Mouse (Mus musculus) right cerebral cortex, postnatal 14 days (tissue): ENCODE measurements around the gene Smc1b.
"Not testable (repeated sequence)": the region's sequence is repeated elsewhere in the genome, so short reads cannot be mapped to it uniquely, and the experiment has no call there.

Experiments used
- DNase-seq: peaks from one replicate; pipeline ENCODE4 v3.0.0; 2022

The Smc1b gene

DNA sequence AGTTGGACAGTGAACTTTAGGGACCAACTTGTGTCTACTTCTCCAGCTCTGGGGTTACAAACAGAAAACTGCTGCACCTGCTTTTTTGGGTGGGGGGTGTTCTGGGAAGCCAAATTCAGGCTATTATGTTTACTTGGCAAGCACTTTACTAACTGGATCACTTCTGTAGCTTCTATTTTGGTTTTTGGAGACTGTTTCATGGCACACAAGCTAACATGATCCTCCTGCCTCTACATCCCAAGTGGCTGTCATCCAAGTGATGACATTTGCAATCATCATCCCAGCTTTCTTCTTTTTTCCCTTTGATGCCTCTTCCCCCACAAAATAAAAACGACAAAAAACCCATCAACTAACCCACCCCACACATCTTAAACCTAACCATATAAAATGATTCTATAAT, 46.1 kb downstream of the Smc1b start:
- no peak for DNase-seq

DNA sequence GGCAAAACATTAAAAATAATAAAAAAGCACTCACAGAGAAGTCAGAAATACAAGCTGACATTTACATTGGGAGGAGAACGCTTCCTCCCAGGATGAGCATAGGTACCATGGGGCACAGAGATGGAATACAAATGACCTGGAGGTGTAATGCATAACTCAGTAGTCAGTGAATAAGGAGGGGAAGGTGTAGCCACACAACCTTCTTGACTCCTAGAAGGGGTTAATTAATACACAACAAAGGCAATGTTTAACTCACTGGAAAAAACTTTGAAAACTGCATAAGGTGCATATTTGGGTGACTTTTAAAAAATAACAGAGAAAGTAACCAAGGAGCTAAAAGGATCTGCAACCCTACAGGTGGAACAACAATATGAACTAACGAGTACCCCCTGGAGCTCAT, 59.1 kb downstream of the Smc1b start:
- DNase-seq, result no peak

DNA sequence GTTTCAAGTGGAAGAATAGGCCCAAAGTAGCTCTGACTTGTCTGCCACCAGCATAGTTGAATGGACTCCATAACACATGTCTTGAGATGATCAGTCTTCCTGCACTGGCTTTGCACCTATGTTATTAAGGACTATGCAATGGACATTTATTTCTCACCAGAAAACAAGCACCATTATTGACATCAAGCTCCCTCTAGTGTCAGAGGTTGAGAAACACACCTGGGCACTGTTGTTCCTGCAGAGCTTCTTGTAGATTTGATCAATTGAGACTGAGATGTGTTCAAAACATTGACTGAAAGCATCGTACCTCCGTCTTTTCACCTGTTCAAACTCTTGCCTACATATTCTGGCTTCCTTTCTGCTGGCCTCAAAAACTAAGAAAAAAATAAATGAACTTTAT, 61.2 kb downstream of the Smc1b start:
- DNase-seq, result no peak

DNA sequence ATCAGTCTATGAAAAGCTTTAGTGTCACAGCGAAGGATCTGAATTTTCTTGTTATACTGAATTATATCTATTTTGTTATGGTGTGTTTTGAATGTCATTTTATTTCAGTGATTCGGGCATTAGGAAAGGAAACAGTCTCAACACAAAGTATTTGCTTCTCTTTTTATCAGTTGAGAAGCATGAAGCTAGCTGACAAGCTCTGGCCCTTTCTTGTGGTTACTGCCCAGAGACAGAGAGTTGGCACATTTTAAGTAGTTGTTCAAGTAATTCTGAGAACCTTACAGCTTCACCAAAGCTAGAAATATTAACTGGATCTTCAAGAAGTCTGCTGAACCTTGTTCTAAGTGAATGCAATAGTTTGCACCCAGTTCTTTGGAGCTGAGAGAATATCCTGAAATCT, 68.3 kb downstream of the Smc1b start:
- no peak for DNase-seq

DNA sequence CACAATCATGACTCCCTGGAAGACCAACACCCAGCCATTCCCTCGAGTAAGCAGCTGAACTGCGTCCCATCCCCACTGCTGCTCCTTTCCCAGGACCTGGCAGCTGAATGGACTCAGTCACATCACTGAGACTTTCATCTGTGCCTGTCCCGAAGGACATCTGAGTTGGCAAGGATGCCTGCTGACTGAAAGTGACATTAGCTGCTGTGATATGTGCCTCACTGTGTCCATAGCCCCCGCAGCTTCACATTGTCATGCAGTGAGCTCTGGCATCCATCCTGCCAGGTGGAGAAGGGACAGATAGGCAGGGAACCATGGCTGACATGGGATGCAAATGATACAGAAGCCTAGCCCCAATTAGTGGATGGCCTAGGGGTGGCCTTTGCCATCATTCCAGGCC, 76.6 kb downstream of the Smc1b start:
- no peak for DNase-seq

DNA sequence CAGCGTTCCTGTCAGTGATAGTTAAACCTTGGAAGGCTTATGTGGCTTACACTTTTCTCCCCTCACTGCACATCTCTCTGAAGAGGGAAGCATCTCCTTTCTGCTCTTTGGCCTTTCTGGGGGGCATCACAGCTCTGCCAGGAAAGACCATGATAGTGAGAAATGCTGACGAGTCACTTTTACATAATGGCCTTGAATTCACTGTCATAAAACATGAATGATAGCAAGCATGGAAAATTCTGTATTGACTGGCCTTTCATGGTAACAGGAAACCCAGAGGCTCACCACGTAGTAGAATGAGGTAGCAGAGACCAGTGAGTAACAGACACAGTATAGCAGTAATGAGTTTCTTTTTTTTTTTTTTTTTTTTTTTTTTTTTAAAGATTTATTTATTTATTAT, 77.7 kb downstream of the Smc1b start:
- DNase-seq, result no peak

DNA sequence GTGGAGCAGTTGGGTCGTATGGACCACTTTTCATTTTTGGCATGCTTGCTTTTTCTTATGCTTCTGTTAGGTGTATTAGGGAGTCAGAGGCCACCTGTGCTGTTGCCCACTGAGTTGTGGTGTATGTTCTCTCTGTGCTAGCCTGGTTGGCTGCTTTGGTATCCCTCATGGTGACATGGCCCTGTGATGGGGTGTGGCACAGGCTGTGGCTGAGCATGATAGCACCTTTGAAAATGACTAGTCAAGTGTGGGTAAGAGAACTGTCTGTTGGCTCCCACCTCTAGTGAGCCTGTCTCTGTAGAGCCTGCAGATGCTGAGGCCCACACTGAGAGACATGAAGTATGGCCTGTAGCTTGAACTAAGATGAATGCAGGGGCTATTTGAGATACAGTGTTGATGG, 82.0 kb downstream of the Smc1b start:
- DNase-seq, result no peak

DNA sequence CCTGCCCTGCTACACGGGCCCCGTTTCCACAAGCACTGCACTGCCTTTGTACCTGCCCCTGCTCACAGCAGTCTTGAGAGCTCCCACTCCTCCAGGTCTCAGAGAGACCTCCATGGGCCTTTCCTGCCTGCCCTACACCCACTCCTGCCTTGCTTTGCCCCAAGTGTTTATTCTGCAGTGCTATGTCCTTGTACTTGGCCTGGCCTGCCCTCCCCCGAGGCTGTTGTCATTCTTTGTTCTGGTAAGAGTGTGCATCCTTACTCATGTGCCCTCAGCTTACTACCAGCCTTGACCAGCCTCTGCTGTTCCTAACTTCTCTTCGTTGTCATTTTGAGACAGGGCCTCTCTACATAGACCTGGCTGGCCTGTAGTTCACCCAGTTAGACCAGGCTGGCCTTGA, 83.9 kb downstream of the Smc1b start:
- DNase-seq, result no peak

DNA sequence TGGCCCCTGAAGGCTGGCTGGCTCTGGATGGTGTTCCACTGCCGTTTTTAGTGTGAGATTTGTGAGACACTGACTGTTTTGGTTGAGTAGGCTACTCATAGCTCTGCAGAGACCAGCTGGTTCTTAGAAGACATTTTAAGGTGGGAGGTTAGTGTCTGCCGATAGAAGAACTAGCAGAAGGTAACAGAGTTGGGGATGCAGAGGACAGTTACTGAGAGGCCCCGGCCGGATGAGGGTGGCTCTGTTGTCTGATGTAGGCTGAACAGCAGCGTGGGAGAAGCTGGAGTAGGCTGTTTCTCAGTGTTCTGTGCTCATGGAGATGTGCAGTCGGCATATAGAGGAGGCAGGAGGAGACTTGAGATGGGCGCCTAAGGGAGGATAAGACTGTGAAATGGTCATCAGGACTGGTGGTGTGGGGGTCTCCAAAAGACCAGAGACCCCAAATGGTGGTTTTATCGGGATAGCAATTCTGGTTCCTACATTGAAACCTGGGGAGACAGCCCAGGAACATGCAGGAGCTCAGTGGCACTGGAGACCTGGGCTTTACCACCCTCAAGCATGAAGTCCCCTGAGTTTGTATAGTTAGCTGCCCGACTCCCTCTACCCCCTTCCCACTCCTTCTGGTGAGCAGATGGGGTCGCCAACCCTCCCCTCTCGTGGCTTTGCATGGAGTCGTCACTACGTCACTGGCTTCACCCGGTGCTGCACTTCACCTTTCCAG, 85.4 kb downstream of the Smc1b start:
- no peak for DNase-seq

DNA sequence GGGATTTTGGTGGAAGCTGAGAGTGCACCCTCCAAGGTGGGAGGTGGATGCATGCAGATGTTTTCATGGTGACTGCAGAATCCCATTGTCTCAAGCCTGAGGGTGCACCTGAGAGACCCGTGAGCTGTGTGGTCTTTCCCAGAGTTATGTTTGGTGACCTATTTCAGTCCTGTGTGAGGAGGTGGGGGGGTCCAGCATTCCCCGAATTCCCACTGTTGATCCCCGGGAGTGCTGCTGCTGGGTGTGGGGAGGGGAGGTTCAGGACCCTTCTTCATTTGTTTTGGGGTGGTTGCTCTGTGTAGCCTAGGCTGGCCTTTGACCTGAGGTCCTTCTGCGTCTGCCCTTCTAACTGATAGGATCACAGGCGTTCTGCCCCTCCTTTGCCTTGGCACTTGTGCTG, 88.0 kb downstream of the Smc1b start:
- no peak for DNase-seq

DNA sequence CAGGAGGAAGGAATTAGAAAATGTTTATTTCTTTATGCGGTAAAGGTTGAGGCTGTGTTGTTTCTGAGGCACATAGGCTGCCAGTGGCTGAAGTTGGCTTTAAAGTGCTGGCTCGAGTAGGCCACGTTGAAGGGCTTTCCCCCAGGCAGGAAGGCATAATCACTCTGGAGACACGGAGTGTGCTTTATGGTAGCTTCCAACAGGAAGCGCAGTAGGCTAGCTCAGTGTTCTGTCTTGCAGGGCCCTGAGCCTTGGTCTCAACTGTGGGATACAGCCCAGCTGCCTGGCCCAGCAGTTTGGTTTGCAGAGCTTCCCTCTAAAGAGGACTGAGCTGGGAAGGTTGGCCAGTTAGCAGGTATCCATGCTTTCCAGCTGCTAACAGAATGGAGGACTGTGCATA, 88.6 kb downstream of the Smc1b start:
- DNase-seq, result no peak

DNA sequence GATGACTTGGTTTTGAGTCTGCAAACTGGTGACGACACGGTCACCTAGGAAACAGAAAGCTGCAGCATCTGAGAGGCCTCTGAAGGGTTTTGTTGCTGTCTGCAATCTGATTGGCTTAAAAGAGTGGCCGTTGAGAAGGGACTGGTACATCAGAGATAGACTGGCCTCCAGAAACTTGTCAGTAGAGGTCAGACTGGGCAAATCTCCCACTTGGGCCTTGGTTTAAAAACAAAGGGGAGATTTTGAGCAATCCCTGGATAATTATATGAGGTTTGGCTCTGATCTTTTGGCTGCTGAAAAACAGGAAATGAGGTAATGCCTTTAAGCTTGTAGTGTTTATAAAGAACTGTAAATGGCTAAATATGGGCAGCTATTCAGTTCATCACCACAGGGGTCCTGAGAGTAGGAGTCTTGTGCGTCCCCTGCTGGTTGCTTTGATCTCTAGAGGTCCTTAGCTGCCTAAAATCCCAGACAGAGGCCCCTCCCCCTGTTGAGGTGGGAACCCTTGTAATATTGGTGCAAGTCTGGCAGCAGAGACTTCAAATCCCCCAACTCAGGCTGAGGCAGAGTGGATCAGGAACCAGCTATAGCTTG, 89.3 kb downstream of the Smc1b start:
- DNase-seq, result peak; percentile 76

DNA sequence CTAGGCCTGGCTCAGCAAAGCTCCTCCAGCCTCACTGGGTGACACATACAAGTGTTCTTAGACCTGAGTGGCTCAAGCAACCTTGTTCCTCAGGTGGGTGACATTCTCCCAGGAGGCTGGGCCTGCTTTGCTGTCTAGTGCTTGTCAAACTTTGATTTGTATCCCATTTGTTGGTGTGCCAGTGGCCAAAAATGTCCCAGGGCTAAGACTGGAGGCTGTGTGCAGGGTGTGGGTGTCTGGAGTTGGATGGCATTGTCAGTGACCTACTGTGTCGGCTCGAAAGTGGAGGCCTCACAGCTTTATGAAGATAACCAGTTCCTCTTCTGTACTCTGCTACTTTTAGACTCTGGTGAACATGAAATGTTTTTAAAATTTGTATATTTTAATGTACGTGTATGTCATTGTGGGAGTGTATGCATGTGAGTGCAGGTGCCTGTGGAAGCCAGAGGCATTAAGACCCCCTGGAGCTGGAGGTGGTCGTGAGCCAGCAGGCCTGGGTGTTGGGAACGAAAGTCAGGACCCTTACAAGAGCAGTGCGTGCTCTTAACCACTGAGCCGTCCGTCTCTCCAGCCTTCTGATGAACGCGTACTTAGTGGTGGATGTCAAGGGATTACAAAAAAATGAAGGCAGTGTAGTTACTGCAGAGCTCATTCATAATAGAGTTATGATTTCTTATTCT, 90.1 kb downstream of the Smc1b start:
- DNase-seq, result no peak

DNA sequence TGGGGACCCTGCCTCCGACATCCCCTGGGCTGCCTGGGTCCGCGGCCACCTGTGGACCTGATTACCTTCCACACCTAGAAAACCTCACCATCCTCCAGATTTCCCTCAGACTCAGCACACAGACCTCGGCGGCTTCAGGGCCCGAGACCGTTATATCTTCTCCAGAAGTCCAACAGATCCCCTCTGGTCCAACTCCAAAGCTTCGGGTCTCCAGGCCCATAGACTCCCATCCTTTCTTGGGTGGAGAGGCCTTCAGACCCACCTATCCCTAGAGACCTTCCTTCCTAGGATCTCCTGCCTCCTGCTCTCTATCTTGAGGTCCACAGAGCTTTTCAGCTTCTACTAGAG, 94.4 kb downstream of the Smc1b start:
- no peak for DNase-seq

DNA sequence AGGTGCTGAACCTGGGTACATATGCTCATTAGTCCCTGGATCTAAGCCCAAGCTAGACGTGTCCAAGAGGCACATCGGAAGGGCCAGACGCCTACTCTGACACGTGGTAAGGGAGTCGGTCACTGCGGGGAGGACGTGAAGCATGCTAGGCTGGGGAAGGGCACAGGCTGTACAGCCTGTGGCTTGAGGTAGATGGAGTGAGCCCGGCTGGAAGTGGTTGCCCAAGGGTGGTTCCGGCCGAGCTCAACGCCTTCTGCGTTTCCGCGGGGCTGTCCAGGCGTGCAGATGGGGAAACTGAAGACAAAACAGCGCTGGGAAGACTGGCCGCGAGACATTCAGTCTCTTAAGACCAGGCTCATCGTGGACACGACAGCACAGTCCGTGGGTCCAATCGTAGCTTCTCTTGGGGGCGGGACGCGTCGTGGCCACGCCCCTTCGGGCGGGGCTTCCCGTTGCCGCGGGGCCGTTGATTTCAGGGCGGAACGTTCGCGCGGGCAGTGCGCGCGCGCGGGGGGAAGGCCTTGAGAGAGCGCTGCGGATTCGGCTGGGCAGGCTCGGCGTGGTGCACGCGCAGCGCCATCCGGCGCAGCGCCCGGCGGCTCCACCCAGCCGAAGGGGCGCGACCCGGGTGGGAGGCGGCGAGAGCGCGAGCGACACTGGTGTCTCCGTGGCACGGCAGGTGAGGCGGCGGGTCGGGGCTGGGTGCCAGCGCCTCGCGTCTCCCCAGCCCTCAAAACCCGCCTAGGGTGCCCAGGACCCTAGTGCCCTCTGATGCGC, 95.0 kb downstream of the Smc1b start:
- peak; percentile 97 for DNase-seq

DNA sequence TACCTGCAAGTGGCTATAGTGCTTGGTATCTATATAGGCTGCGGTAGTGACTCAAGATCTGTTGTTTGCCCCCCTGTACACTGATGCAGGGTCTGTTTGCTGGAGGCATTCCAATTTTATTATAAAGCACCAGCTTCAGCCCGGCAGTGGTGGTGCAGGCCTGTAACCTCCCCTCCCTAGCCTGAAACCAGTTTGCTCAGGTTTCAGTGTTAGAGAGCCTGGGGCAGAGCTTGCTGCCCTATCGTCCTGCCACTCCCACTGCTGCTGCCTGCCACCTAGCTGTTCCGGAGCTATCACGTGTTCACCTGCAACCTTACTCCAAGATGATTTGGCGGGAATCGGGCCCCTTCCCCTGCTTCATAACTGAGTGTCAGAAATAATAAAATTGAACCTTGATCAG, 97.8 kb downstream of the Smc1b start:
- DNase-seq, result not testable (repeated sequence)

DNA sequence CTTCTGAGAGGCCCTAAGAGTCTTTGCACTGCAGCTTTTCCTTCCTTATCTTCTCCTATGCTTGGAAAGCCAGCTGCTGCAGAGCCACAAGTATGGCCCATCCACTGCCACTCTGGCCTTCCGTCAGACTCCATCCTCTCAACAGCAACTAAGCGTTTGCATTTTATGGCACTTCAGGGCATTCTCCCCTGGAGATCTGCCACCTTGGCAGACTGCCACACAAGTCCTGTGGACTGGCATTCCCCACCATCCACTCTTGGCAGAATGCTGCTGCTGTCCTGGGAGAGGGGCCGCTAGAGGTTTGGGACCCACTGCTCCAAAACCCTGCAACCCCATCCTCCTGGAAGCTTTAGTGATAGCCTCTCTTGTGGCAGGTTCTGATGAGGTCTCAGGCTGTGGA, 99.9 kb downstream of the Smc1b start:
- no peak for DNase-seq

DNA sequence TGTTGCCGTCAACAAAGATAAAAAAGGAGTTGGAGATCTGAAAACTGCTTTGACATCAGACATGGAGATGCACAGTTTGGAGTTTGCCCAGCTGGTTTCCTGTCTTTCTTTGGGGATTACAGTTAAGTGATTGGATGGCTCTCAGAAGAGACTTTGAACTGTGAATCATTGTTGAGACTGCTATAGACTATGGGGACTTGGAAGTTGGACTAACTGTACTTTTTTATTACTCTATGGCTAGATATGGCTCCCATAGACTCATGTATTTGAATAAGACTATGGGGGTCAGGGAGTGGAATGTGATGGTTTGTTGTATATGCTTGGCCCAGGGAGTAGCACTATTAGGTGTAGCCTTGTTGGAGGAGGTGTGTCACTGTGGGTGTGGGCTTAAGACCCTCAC, 101.1 kb downstream of the Smc1b start:
- not testable (repeated sequence) for DNase-seq

DNA sequence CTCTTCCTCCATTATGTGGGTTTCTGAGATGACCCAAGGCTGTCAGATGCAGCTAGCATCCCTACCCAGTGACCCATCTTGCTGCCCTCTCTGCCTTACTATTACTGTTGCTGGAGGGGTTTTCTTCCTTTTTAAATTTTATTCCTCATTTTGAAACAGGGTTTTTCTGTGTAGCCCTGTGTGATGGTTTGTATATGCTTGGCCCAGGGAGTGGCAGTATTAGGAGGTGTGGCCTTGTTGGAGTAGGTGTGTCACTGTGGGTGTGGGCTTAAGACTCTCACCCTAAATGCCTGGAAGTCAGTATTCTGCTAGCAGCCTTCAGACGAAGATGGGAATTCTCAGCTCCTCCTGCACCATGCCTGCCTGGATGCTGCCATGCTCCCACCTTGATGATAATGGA, 103.1 kb downstream of the Smc1b start, which contains the start of gene Fam118a:
TSS of gene Fam118a (plus strand) at position 301 of the 400 bp plus-strand sequence.
- DNase-seq, result not testable (repeated sequence)

DNA sequence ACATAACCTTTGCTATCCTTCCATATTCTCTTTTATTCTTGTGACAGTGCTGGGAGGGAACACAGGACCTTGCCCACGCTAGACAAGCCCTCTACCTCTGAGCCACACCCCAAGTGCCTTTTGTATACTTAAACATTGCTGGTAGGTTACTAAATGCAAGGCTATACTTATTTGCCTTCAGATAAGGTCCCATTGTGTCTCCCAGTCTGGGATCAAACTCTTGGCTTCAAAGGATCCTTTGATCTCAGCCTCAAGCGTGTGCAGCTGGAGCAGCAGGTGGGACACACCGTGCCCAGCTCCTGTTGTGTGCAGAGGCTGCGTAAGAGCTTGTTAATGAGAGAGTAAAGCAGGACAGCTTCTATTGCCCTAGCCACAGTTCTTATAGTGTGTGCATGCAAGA, 104.0 kb downstream of the Smc1b start:
- DNase-seq, result no peak

DNA sequence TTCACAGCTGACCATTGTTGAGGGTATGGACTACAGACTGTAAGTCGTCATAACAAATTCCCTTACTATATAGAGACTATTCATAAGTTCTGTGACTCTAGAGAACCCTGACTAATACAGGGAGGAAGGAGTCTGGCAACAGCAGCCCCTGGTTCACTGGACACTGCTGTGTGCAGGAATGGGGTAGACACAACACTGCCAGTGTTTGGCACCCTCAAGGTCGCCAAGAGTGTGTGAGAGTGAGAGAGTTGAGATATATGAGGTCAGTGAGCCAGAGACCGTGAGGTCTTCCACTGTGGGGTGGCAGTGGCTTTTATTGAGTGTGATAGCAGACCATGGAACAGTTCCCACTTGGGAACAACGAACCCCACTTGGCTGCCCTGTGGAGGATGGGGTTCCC, 105.6 kb downstream of the Smc1b start:
- no peak for DNase-seq

DNA sequence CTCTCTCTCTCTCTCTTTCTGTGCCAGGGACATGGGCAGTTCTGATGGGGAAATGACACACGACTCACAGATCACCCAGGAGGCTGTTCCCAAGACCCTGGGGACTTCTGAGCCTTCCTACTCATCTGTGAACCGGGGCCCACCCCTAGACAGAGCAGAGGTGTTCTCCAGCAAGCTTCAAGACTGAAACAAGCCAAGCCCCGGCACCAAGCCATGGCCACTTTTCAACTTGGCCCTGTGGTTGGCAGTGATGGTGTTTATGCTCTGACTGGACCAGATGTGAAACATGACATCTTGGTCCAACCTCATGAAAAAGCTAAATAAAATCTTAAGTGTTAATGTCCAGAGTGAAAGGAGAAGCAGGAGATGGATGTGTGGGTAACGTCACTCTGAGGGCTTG, 109.6 kb downstream of the Smc1b start:
- no peak for DNase-seq

DNA sequence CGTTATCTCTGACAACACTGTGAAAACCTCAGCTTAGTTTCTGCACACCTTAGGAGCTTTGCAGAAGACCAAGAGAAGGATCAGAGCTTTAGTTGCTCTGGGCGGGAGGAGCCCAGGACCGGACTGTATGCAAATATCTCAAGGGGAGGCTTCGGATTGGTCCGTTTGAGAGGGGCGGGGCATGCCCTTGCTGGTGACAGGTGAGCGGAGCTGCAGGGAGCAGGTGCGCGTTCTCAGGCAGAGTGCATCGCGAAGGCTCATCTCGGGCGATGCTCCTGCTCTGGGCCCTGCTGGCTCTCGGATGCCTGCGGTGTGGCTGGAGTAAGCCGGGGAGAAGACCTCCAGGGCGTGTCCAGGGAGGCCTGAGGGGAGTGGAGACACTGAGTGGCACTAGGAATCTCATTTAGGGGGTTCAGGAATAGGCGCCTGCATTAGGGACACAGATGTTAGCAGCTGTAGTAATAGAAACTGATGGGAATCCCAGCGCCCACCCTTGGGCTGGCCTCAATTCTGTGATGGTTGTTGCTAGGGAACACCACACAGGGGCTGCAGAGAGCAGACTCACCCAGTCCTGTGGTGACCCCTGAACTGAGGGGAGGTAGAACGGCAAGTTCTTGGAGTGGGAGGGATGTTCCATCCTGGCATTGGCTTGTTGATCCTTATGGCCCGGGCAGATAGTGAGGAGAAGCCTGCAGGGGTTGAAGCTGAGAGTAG, 114.7 kb downstream of the Smc1b start, which contains the start of gene Upk3a:
TSS of gene Upk3a (plus strand) at position 191 of the 714 bp plus-strand sequence.
- DNase-seq, result no peak
